Mouse (Mus musculus): ENCODE measurements around the gene Mfsd4b5.
"Not testable (repeated sequence)": the region's sequence is repeated elsewhere in the genome, so short reads cannot be mapped to it uniquely, and the experiment has no call there.

Mfsd4b5 gene

DNA sequence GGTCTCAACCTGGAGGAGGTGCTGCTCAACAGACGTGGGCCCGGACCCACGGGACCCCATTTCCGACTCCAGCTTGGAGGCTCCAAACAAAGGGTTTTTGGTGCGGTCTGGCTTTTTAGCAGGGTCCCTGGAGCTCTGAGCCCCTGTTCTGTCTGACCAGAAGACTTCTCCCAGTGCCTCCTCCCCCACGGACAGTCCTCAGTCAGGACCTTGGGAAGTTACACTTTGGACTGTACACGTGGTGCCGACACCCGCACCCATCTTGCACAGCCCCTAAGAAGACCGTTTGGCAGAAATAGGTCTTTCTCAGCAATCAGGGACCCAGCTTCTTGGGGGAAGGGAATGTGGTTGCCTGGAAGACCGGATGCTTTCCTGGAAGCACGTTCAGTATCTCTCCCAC lies at the start of gene Mfsd4b5:
Gene Mfsd4b5, minus strand, starts transcription at position 181 of the 400 bp plus-strand sequence.
- no peak for DNase-seq

GRCm38 (mm10) chr10:40034956-40035355 lies 48.5 kb upstream of the Mfsd4b5 start:
- DNase-seq = no peak

- DNase-seq = no peak
These were observed 46.5 kb upstream of the Mfsd4b5 start for GRCm38 (mm10) chr10:40032897-40033296.

GRCm38 (mm10) chr10:40030716-40031115 lies 44.3 kb upstream of the Mfsd4b5 start:
- DNase-seq = no peak

DNA sequence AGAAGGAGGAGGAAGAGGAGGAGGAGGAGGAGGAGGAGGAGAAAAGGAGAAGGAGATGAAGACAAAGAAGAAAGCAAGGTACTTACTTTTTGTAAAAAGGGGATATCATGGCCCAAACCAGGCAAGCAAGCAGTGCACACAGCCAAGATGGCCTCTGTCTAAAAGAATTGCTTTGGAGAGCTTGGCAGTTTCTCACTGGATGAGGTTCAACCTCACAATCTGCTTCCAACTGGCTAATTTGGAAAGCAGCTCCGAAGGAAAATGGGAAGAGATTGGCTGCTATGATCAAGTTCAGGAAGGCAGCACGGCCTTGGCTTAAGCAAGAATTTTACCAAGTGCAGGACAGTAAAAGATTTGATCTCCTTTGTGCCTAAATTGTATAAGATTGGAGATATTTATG lies 43.2 kb upstream of the Mfsd4b5 start:
- peak; percentile 7 for DNase-seq

DNA sequence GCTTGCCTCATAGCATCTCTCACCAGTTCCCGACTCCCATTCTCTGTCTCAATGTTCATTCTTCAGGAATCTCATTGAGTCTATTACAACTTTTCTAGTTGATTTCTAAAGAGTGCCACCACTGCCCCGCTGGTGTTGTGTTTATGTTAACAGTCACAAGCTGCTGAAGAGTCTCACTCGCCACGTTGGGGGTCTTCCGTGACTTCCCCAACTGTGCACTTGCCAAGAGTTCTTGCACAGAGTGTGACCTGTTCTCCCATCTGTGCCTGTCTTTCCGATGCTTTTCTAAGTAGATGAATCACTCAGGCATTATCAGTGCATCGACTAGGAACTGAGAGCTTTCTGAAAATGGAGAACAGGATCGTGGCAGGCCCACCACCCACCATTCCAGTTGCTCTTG lies 41.6 kb upstream of the Mfsd4b5 start:
- DNase-seq = no peak

DNA sequence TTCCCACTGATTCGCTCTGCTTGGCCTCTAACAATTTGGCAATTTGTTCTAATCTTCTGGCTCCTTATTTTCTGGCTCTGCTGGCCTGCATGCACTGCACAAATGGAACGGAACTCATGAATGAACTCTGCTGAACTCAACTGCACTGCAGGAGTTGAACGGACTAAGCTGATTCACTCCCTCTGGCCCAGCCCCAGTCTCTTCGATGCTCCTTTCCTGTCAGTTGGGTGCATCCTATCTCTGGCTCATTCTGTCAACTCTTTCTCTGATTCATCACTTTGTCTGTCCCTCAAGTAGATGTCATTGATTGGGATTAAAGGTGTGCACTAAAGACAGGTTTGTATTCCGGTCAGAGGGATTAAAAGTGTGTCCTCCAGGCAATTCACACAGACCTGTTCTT lies 40.1 kb upstream of the Mfsd4b5 start:
- DNase-seq = no peak

GRCm38 (mm10) chr10:40025560-40025959 lies 39.1 kb upstream of the Mfsd4b5 start:
- DNase-seq = no peak

GRCm38 (mm10) chr10:40024554-40025428 lies 38.3 kb upstream of the Mfsd4b5 start, which contains the start of gene Mfsd4b1:
TSS of gene Mfsd4b1 (minus strand) at chr10:40025268.
- DNase-seq = peak; percentile 91

GRCm38 (mm10) chr10:40020401-40020800 lies 34.0 kb upstream of the Mfsd4b5 start:
- DNase-seq = no peak

GRCm38 (mm10) chr10:40019492-40019891 lies 33.0 kb upstream of the Mfsd4b5 start:
- DNase-seq = no peak

- DNase-seq = peak; percentile 34
These were observed 31.9 kb upstream of the Mfsd4b5 start for GRCm38 (mm10) chr10:40018261-40018860.

DNA sequence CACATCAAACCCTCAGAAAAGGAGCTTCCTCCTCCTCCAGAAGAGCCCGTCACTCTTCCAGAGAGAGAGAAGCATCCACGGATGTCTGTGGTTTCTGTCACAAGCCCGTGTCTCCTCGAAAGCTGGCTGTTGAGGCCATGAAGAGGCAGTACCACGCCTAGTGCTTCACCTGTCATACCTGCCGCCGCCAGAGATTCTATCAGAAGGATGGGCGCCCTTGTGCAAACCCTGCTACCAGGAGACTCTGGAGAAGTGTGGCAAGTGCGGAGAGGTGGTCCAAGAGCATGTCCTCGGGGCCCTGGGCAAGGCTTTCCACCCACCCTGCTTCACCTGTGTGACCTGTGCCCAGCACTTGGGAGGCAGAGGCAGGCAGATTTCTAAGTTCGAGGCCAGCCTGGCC lies 23.1 kb upstream of the Mfsd4b5 start:
- DNase-seq = no peak

DNA sequence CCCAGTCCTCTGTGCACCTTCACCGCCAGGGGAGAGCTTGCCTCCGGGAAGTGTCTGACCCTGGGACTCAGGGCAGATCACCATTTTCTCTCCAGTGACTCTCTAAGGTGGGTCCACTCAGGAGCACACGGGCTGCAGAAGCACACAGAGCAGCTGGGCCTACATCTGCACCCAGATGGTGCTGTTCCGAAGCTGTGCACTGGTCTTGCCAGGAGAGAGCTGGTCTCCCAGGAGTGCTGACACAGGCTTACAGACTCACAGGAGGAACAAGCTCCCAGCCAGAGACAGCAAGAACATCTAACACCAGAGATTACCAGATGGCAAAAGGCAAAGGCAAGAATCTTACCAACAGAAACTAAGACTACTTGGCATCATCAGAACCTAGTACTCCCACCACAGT lies 22.4 kb upstream of the Mfsd4b5 start:
- DNase-seq = not testable (repeated sequence)

DNA sequence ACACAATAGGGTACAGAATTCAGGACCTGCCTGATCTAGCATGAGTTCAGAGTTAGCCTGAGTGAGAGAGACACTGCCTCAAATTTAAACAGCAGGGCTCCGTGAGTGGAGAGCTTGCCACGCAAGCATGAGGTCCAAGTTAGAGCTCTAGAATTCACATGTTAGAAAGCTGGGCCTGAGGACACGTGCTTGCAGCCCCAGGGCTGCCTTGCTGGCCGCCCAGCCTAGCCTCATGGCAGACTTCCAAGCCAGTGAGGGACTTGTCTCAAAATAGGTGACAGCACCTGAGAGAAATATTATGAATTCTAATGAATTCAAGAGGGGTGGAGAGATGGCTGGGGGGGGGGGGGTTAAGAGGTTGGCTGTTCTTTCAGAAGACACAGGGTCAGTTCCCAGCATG lies 21.5 kb upstream of the Mfsd4b5 start:
- no peak for DNase-seq

DNA sequence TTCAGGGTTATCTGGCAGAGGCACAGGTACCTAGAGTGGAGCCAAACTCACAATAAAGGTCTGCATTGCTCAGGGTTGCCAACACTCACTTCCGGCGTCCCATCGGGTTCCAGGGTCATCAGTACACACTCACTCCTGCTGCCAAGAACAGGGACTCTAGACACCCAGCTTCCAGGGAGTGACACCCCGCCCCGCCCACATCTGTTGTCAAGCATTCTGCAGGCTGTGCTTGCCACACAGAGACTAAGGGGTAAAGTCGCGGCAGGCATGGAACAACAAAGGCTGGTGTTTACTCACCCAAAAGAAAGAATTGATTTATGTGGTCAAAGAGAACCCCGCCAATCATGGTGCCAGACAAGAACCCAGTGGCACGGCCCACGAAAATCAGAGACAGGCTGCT lies 20.5 kb upstream of the Mfsd4b5 start:
- no peak for DNase-seq

- no peak for DNase-seq
These were observed 14.3 kb upstream of the Mfsd4b5 start for GRCm38 (mm10) chr10:40000746-40001145.

DNA sequence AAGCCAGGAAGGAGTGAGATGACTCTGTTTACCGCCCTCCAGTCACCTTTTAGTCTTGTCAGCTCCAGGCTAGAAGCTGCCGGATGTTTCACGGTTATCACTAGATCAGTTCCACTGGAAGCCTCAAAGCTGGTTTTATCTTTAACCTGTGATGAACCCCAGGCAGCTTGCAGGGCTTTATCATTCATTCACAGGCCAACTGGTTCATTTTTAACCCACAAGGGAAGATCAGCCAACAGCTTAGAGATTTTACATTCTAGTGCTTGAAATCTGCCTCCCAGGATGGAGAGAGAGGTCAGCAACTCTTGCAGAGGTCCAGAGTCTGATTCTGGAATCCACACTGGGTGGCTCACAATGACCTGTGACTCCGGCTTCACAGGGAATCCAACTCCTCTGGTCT lies 4.7 kb upstream of the Mfsd4b5 start:
- DNase-seq = no peak

DNA sequence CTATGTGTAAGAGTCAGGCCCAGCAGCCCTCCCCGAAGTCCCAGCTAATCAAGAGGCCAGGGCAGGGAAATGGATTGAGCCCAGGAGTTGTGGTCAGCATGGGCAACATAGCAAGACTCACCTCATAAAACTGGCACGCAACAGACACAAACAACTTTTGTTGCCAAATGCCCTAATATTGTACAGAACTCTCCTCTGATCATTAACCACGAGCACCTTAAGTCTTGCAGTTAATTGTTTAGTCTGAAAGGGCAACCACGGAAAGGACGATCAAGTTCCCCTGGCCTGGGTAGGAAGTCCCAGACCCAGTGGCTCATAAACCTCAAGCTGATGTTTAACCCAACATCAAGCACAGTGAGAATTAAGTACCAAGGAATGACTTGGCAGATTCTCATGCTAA lies 3.8 kb downstream of the Mfsd4b5 start:
- DNase-seq = no peak

GRCm38 (mm10) chr10:39978231-39978630 lies 8.2 kb downstream of the Mfsd4b5 start:
- DNase-seq = no peak

GRCm38 (mm10) chr10:39977346-39977745 lies 9.1 kb downstream of the Mfsd4b5 start:
- no peak for DNase-seq

DNA sequence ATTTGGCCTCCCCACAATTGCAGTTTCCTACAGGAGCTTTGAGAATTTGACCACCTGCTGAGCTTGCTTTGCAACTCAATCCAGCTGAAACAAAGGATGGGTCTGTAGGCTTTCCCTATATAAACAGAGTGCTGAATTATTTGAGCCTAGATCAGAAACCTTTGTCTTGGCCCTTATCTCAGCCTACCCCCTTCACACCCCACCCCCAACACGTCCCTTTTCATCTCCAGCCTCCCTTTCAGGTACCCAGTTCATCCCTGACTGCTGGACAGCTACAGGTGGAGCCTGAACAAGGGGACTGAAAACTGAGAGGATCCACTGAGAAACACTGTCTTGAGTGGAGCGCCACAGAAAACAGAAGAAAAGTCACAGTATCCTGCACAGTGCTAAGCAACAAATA lies 10.7 kb downstream of the Mfsd4b5 start:
- no peak for DNase-seq

GRCm38 (mm10) chr10:39974982-39975381 lies 11.5 kb downstream of the Mfsd4b5 start:
- no peak for DNase-seq

- DNase-seq = no peak
These were observed 18.9 kb downstream of the Mfsd4b5 start for GRCm38 (mm10) chr10:39967512-39967911.
